Mouse (Mus musculus) gastrocnemius, postnatal 36 days (tissue): ENCODE results near the gene Nup133. TPM values are rescaled to one million over a fixed set of nuclear protein-coding genes. Genes with fewer than 3 reads are reported as not detected.

ENCODE experiments used
- DNase-seq, 2 experiments: peaks; one replicate each; pipeline ENCODE4 v3.0.0; 2022
- intact Hi-C: fragments of 180-260 bp; cut with DNase I; formaldehyde crosslinking; loops from one replicate; pipeline ENCODE4 v1.15.1; 2025
- total RNA-seq, 2 experiments: library from RNA; stranded (reverse); gene quantifications; 2 replicates each; pipeline ENCODE4 v1.2.3; 2021

Nup133 gene
- total RNA-seq, 2 experiments from 2014 or later, result 6.6 to 11.0 TPM

DNA sequence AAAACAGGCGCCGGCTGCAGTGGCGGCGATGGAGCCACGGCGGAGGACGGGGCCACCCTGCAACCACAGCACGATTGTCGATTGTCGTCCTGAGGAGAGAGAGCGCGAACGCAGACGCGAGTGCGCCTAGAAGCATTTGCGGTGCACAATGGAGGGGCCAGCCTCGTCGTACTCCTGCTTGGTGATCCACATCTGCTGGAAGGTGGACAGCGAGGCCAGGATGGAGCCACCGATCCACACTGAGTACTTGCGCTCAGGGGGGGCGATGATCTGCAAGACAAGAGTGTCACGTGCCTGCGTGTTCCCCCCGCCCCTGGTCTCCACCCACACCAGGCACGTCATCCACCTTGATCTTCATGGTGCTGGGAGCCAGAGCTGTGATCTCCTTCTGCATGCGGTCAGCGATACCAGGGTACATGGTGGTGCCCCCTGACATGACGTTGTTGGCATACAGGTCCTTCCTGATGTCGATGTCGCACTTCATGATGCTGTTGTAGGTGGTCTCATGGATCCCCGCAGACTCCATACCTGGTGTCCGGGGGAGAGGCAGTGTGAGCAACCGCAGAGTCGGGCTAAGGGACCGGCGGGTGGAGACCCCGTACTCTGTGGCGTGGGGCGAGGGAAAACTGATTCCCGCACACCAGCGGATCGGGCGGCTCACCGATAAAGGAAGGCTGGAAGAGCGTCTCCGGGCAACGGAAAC is 57.0 kb downstream of the Nup133 start:
- intact Hi-C loops, result no loop called here
- DNase-seq, result peak; percentile 25 to 62

- intact Hi-C loops, result no loop called here
- DNase-seq, result peak; percentile 44 to 61
Measured at GRCm38 (mm10) chr8:123891271-123891670, 57.8 kb downstream of the Nup133 start.

- no peak for DNase-seq
- intact Hi-C loops, result no loop called here
Measured at GRCm38 (mm10) chr8:123889797-123890196, 59.3 kb downstream of the Nup133 start.

GRCm38 (mm10) chr8:123887956-123888355 is 61.1 kb downstream of the Nup133 start:
- intact Hi-C loops, result no loop called here
- no peak for DNase-seq

GRCm38 (mm10) chr8:123887163-123887562 is 61.9 kb downstream of the Nup133 start:
- DNase-seq, result no peak
- intact Hi-C loops, result no loop called here

DNA sequence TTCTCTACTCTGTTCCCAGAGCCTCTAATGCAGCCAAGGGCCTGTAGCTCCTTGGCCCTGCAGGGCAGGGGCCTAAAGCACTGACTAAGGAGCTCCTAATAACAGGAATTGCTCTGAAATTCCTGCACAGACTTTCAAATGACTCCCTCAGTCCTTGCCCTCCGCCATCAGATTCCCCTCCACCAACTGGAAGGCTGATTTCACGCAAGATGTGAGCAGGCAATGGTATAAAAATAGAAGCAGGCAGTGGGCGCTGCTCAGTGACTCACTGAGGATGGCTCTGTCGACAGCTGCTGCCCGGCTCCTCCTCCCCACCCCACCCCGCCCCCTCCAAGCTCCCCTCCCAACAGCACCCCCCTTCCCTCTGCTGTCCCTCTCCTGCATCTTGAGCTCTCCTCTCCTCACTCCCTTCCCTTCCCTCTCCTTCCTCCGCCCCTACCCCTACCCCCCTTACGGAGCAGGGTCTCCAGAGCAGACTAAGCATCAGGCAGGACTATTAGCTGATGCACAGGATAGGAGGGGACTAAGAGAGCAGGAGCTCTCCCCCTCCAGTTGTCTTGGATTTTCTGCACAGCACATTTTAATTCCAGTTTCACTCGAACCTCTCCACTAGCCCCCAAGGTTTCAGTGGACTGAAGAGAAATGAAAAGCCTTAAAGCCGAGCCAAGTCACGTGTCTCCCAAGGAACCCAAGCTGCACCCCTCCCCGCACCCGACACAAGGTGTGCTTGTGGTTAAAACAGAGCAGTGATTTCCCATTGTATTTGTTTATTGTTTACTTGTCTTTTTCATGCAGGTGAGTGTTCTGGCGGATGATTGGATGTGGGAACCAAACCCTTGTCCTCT is 64.1 kb downstream of the Nup133 start:
- intact Hi-C loops, result loop anchor here (1.0 kb wide), 1 partner anchor 10 kb away; no protein-coding TSS in a partner anchor
- no peak for DNase-seq

DNA sequence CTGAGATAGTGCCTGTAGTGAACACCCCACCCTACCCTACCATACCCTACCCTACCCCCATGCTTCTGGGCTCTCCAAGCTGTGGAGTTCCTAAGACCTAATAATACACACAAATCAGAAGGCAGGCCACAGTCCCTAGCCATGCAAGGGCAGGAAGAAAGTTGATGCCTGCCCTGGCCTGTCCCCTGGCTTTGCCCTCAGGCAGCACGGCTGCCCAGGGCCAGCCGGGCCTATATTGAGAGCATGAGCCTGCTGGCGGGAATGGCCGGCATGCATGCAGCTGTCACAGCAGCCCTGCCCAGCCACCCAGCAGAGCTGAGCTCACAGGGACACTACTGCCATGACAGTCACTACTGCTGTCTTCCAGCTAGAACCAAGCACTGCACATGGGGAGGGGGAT is 66.0 kb downstream of the Nup133 start:
- peak; percentile 43 to 65 for DNase-seq
- intact Hi-C loops, result no loop called here

DNA sequence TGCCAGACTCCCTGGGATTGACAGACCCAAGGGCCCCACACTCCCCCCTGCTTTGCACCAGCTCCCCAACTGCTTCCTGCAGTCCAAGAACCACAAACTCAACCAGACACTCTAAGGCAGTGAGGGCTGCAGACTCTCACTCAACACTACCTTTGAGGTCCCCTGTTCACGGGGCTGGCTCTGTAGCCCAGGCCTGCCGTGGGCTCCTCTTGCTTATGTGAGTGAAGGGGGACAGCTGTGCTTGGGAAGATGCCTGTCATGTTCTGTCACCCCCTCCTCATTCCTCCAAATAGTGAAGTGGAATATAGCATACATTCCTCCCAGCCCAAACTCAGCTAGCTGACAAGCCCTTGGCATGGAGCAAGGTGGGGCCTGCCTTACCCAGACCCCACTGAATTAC is 66.7 kb downstream of the Nup133 start:
- DNase-seq, result no peak
- intact Hi-C loops, result no loop called here

DNA sequence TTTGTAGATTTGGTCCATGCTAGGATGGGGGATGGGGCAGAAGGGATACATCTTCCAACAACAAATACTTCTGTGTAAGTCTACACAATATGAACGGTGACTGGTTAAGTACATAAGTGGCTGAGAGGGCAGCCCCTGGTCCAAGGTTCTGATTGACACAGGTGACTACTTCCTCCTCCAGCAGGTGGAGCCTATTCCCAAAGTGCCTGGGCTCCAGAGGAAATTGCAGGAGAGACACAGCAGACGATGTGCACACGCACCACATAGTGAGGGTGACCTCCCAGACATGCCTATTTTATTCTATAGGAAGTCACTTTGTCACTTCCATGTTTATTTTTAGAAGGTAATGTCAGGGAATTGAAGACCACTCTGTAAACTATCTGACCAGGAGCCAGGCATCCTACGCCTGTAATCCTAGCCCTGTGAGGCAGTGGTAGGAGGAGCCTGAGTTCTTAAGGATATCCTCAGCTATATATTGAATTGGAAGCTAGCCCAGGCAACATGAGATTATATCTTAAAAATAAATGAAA is 68.2 kb downstream of the Nup133 start:
- intact Hi-C loops, result no loop called here
- no peak for DNase-seq

- DNase-seq, result no peak
- intact Hi-C loops, result no loop called here
Measured at GRCm38 (mm10) chr8:123880271-123880670, 68.8 kb downstream of the Nup133 start.

GRCm38 (mm10) chr8:123877865-123878264 is 71.2 kb downstream of the Nup133 start:
- intact Hi-C loops, result no loop called here
- DNase-seq, result no peak

GRCm38 (mm10) chr8:123874324-123874723 is 74.7 kb downstream of the Nup133 start:
- intact Hi-C loops, result no loop called here
- no peak for DNase-seq

DNA sequence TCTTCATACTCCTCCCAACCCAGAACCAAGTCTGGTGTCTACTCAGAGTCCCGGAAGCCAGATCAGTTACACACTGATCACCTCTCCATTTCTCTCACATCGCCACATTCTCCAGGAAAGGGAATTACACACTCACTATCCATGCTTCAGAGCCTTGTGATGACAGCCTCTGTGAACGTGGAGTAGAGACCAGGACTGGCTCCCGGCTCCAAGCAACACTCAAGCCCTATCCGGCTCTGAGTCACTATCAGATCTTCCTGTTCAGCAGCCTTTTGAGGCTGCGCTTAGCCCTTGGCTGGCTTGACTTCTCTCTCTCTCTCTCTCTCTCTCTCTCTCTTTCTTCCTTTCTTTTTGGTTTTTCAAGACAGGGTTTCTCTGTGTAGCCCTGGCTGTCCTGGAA is 75.7 kb downstream of the Nup133 start:
- DNase-seq, result no peak
- intact Hi-C loops, result no loop called here

DNA sequence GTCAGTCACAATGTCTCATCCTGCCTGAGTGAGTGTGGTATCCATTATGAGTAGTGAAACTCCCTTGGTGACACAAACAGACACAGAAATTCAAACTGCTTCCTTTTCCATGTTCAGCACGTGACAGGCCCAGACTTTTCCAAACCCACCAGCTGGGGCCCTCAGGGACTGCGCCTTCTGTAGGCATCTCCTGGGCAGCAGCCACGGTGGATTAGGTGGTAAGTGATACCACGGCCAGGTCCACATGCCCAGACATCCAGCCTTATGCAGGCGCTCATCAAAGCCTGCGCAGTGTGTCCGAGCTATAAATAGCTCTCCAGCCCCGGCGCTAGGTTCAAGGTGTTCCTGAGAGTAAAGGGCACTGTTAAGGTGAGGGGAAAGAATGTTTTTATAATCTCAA is 77.0 kb downstream of the Nup133 start:
- intact Hi-C loops, result no loop called here
- peak; percentile 50 to 63 for DNase-seq

DNA sequence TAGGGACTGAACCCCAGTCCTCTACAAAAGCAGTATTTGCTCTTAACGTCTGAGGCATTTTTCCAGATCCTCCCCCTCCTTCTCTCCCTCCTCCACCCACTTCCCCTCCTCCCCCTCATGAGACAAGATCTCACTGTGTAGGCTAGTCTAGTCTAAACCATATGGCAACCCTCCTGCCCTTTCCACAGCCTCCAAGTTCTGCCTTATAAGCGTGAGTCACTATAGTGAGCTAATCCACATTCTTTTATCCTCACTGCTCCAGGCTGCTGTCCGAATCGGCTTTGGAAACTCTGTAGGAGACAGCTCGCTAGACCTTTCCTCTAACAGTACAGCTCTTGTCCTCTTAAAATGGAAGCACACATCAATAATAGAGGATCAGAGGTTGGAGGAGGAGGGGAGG is 82.1 kb downstream of the Nup133 start:
- intact Hi-C loops, result no loop called here
- DNase-seq, result no peak

- intact Hi-C loops, result no loop called here
- DNase-seq, result no peak
Measured at GRCm38 (mm10) chr8:123865786-123866185, 83.3 kb downstream of the Nup133 start.

DNA sequence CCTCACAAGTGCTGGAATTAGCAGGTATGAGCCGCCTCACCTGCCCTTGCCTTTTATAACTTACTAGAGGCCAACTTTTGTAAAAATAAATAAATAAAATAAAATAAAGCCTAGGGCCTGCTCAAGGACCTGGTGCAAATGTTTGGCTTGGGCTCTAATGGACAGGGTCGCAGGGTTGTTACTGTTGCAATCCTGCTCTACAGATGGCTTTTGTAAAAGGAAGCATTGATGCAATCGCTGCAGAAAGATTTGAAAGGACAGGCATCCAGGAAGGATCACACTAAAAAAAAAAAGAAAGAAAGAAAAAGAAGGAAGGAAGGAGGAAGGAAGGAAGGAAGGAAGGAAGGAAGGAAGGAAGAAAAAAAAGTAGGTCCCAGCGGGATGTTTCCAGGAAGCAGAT is 88.7 kb downstream of the Nup133 start:
- intact Hi-C loops, result no loop called here
- DNase-seq, result no peak

- peak in 1 of 2 experiments; percentile 47 for DNase-seq
- intact Hi-C loops, result no loop called here
Measured at GRCm38 (mm10) chr8:123859648-123860259, 89.3 kb downstream of the Nup133 start, which contains the start of gene Ccsap. Ccsap (minus strand) TSS chr8:123860209.

DNA sequence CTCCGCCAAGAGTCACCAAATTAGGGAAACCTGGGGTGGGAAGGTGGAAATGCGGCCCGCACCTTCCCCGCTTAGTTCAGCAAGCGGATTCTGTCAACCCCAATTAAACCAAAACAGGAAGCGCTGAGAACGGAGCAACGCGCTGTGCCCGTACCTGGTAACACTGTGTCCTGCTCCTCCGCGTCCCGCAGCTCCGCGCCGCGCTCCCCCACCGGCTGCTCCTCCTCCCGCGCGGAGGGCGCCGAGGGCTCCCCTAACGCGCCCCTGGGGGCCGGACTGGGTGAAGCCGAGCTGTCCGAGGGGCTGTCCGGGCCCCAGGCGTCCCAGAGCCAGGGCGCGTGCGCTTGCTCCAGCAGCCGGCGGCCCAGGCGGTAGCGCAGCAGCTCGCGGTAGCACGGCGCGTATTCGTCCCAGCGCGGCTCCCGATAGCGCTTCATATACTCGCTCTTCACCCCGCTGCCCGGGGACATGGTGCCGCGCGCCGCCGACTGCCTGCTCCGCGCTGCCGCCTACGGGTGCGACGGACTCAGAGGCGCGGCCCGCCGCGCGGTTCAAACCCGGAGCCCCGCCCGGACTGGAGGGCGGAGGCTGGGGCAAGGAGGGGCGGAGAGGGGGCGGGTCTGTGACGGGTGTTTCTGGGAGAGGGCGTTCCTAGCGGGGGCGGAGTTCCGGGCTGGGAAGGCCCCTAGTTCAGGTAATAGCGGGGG is 90.0 kb downstream of the Nup133 start:
- intact Hi-C loops, result no loop called here
- DNase-seq, result peak; percentile 83 to 87

GRCm38 (mm10) chr8:123858574-123858940 is 90.5 kb downstream of the Nup133 start:
- DNase-seq, result no peak
- intact Hi-C loops, result no loop called here

GRCm38 (mm10) chr8:123857361-123857760 is 91.7 kb downstream of the Nup133 start:
- intact Hi-C loops, result no loop called here
- DNase-seq, result no peak
